In genomic region chr3:82758967-82759366, GRCm38 (mm10) we compare ENCODE assay signal across 15 mouse cellular contexts.
"Had no signal": no experiment of that assay in that cellular context is flagged by ENCODE, and none has a peak within 500 bp of the region (broad histone marks: within the 10 kb centered on the region; RNA-seq: fewer than 3 reads in every experiment).

No protein-coding gene starts in this region.

- H3K4me1 ChIP-seq: neural tube, embryonic 12.5 days; neural tube, embryonic 13.5 days; neural tube, embryonic 15.5 days; stomach, embryonic 15.5 days had no signal

- DNase-seq: right cerebral cortex, adult 18-20 months; right cerebral cortex, postnatal 14 days; right cerebral cortex, postnatal 25 days; right cerebral cortex, postnatal 4 days; spleen, adult 18-20 months; thymus, adult 18-20 months; thymus, adult 2 months; thymus, postnatal 14 days; thymus, postnatal 25 days; thymus, postnatal 36 days had no signal

- H3K4me3 ChIP-seq: neural tube, embryonic 12.5 days; neural tube, embryonic 13.5 days; neural tube, embryonic 15.5 days; stomach, embryonic 15.5 days had no signal

- H3K36me3 ChIP-seq: neural tube, embryonic 12.5 days; neural tube, embryonic 13.5 days; neural tube, embryonic 15.5 days; stomach, embryonic 15.5 days had no signal

- H3K9ac ChIP-seq: neural tube, embryonic 12.5 days; neural tube, embryonic 13.5 days; neural tube, embryonic 15.5 days; stomach, embryonic 15.5 days had no signal

- H3K4me2 ChIP-seq: neural tube, embryonic 12.5 days; neural tube, embryonic 13.5 days; neural tube, embryonic 15.5 days; stomach, embryonic 15.5 days had no signal

- H3K9me3 ChIP-seq: neural tube, embryonic 12.5 days; neural tube, embryonic 13.5 days; neural tube, embryonic 15.5 days; stomach, embryonic 15.5 days had no signal

- H3K27ac ChIP-seq: neural tube, embryonic 12.5 days; neural tube, embryonic 13.5 days; neural tube, embryonic 15.5 days; stomach, embryonic 15.5 days; stomach, postnatal 0 days had no signal

- H3K27me3 ChIP-seq: neural tube, embryonic 12.5 days; neural tube, embryonic 13.5 days; neural tube, embryonic 15.5 days; stomach, embryonic 15.5 days had no signal
